Mouse (Mus musculus) MN1 (cell line): ENCODE results near the gene Cryba2.

Experiments
- DNase-seq: peaks from one replicate; pipeline ENCODE4 v3.0.0-alpha.2; 2016; ENCODE audit warnings: low spot score

The Cryba2 gene

DNA sequence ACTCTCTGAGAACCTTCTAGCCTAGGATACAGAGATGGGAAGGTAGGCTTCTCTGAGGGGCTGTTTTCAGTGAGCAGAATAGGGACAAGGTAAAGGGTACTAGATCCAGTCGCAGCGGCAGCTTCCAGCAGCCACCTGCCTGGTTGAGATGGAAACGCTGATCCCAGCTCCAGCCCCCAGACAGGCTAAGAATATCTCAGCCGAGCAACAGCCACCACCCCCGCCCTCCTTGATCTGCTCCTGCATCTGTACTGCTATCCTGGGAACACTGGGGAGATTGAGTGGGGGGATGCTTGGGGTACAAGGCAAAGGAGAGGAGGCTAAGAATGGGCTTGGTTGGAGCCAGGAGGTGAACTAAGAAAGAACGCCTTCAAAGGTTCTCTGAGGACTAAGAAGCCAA is 42.7 kb downstream of the Cryba2 start:
- no peak for DNase-seq

DNA sequence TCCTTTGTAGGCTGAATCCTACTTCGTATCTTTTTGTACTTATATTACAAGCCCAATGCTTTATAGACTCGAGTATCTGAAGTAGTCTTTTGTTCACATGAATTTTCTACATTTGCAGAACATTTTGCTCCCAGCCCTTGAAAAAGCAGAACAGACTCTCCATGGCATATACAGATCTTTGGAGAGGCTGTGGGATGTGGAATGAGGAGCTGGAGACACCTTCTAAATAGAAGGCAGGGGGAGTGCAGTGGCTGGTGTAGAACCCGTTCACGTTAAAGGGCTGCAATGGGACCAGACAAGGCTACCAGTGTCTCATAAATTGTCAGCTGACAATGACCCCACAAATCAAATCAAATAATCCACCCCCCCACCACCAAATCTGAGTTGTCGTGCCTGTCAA is 44.0 kb downstream of the Cryba2 start:
- DNase-seq, result no peak

DNA sequence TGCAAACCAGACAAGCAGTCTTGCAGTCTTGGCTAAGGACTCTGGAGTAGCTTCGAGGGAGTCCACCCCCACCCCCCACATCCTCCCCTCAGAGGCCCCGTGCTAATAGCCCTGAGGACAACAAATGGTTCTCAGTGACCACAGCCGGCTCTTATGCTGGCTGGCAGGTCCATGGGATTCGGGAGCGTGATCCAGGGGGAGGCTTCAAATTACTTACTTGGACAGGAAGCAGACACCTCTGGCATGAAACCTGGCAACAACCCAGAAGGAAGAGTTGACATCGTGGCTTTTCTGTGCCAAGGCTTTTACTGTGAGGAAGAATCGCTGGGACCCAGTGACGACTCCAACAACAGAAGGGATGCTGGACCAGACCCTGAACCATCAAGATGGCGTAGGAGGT is 46.6 kb downstream of the Cryba2 start:
- DNase-seq, result peak; percentile 74

DNA sequence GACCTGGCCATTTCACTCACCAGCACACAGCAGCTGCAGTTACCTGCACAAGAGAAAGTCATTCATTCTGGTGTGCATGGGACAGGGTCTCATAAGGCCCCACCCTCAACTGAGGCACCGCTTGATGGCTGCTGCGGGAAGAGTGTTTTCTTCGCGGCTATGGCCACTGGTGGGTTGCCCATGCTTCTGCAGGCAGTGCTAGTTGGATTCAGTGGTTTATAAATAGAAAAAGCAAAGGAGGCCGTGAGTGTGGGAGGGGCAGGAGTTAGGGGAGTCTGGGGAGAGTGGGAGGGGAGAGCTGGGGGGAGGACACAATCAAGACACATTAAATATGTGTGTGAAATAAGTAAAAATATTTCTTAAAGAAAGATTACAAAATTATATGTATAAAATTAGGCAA is 49.9 kb downstream of the Cryba2 start:
- DNase-seq, result no peak
